Mouse (Mus musculus) neural tube, embryonic 12.5 days (tissue): ENCODE results near the gene Sbno1. TPM values are rescaled to one million over a fixed set of nuclear protein-coding genes. Genes with fewer than 3 reads are reported as not detected.

Source experiments
- ATAC-seq: fragments of 200-750 bp; cut with Nextera tagmentation; 2 replicates; pipeline ENCODE4 v1.8.0; 2017; ENCODE audit warnings: low read depth, mild to moderate bottlenecking, moderate TSS enrichment, moderate library complexity; ENCODE audit not compliant: low FRiP score
- H3K27ac ChIP-seq: fragments of 300-500 bp; sonication (generic); 2 replicates; pipeline ENCODE4 v1.5.1; 2016
- H3K27me3 ChIP-seq: fragments of 300-500 bp; sonication (generic); replicated peaks from 2 replicates; pipeline ENCODE4 v1.6.1; 2016; ENCODE audit warnings: mild to moderate bottlenecking
- H3K36me3 ChIP-seq: fragments of 300-500 bp; sonication (generic); 2 replicates; pipeline ENCODE4 v1.6.1; 2016; ENCODE audit warnings: mild to moderate bottlenecking
- H3K4me1 ChIP-seq: fragments of 300-500 bp; sonication (generic); 2 replicates; pipeline ENCODE4 v1.6.1; 2016
- H3K4me2 ChIP-seq: fragments of 300-500 bp; sonication (generic); replicated peaks from 2 replicates; pipeline ENCODE4 v1.6.1; 2016; ENCODE audit warnings: mild to moderate bottlenecking
- H3K4me3 ChIP-seq: fragments of 300-500 bp; sonication (generic); 2 replicates; pipeline ENCODE4 v1.5.1; 2016
- H3K9ac ChIP-seq: fragments of 300-500 bp; sonication (generic); 2 replicates; pipeline ENCODE4 v1.6.1; 2016; ENCODE audit warnings: mild to moderate bottlenecking
- H3K9me3 ChIP-seq: fragments of 300-500 bp; sonication (generic); 2 replicates; pipeline ENCODE4 v1.6.1; 2016; ENCODE audit warnings: mild to moderate bottlenecking
- WGBS: fragments of 180-500 bp; shearing (Covaris S2); methylation state at CpG from one replicate; pipeline ENCODE4 v1.1.7; 2016; 5-methylcytosine and 5-hydroxymethylcytosine counted together
- polyA plus RNA-seq: library from polyadenylated mRNA; unstranded; fragments of >200 nt; fragmentation: Nextera tagmentation; extraction: Ambion mirVana; gene quantifications from 2 replicates; pipeline ENCODE4 v1.2.1, GENCODE M21; 2016

Sbno1 gene
- polyA plus RNA-seq, 1 experiment from 2014 or later: 108 TPM

GRCm38 (mm10) chr5:124356695-124357094 is 69.1 kb downstream of the Sbno1 start:
- H3K9me3 ChIP-seq: no peaks in the 10 kb centered on the region
- peaks cover 5% of the 10 kb centered on the region for H3K4me1 ChIP-seq
- no peak overlapping the region for H3K4me3 ChIP-seq
- no peak overlapping the region for H3K9ac ChIP-seq
- no peaks in the 10 kb centered on the region for H3K36me3 ChIP-seq
- no peak overlapping the region for H3K27ac ChIP-seq
- no peaks in the 10 kb centered on the region for H3K27me3 ChIP-seq
- WGBS: 58% methylated on average over 3 of the region's 3 CpGs
- no peak for ATAC-seq
- no peak overlapping the region for H3K4me2 ChIP-seq

- 3% methylated on average over 12 of the region's 12 CpGs for WGBS
Observed at GRCm38 (mm10) chr5:124355425-124355959, 70.3 kb downstream of the Sbno1 start.

GRCm38 (mm10) chr5:124354574-124355424 is 71.0 kb downstream of the Sbno1 start:
- Histone ChIP-seq H3K27ac (peak overlapping the region; percentile 60; the same call in 1 of the 2 replicates), H3K9me3 (no peaks in the 10 kb centered on the region), H3K4me3 (peak overlapping the region; percentile 98), H3K9ac (peak overlapping the region; percentile 100), H3K36me3 (peaks cover 4% of the 10 kb centered on the region), H3K4me1 (peaks cover 24% of the 10 kb centered on the region), H3K27me3 (no peaks in the 10 kb centered on the region), H3K4me2 (peak overlapping the region; percentile 64)
- ATAC-seq: 0 out of 2 replicates have a peak, but pooled peaks have one; percentile 2
- under 1% methylated on average over 38 of the region's 60 CpGs for WGBS

More at GRCm38 (mm10) chr5:124355425-124355959, 70.3 kb downstream of the Sbno1 start:
- peaks cover 17% of the 10 kb centered on the region for H3K4me1 ChIP-seq
- H3K36me3 ChIP-seq: no peaks in the 10 kb centered on the region
- H3K27me3 ChIP-seq: no peaks in the 10 kb centered on the region
- peak overlapping the region; percentile 98 for H3K4me3 ChIP-seq
- H3K4me2 ChIP-seq: peak overlapping the region; percentile 64
- peak overlapping the region; percentile 33; the same call in 1 of the 2 replicates for H3K9ac ChIP-seq
- H3K9me3 ChIP-seq: no peaks in the 10 kb centered on the region
- no peak for ATAC-seq
- no peak overlapping the region for H3K27ac ChIP-seq

- ATAC-seq: no peak
- H3K27ac ChIP-seq: peak overlapping the region; percentile 97
- H3K4me2 ChIP-seq: peak overlapping the region; percentile 86
- H3K4me3 ChIP-seq: peak overlapping the region; percentile 98
- no peaks in the 10 kb centered on the region for H3K9me3 ChIP-seq
- H3K9ac ChIP-seq: peak overlapping the region; percentile 100
- H3K27me3 ChIP-seq: no peaks in the 10 kb centered on the region
- peaks cover 13% of the 10 kb centered on the region for H3K36me3 ChIP-seq
- H3K4me1 ChIP-seq: peaks cover 33% of the 10 kb centered on the region
- under 1% methylated on average over 90 of the region's 132 CpGs for WGBS
Observed at GRCm38 (mm10) chr5:124353726-124354547, 71.9 kb downstream of the Sbno1 start.

GRCm38 (mm10) chr5:124353011-124353725 is 72.6 kb downstream of the Sbno1 start:
- peak overlapping the region; percentile 98 for H3K4me3 ChIP-seq
- no peaks in the 10 kb centered on the region for H3K27me3 ChIP-seq
- H3K4me2 ChIP-seq: peak overlapping the region; percentile 86
- 0% methylated on average over 32 of the region's 32 CpGs for WGBS
- peak overlapping the region; percentile 100 for H3K9ac ChIP-seq
- H3K9me3 ChIP-seq: no peaks in the 10 kb centered on the region
- peaks cover 34% of the 10 kb centered on the region for H3K4me1 ChIP-seq
- peaks cover 21% of the 10 kb centered on the region for H3K36me3 ChIP-seq
- ATAC-seq: no peak
- H3K27ac ChIP-seq: peak overlapping the region; percentile 97

- peaks cover 24% of the 10 kb centered on the region for H3K36me3 ChIP-seq
- H3K4me3 ChIP-seq: peak overlapping the region; percentile 98
- peak overlapping the region; percentile 97 for H3K27ac ChIP-seq
- no peaks in the 10 kb centered on the region for H3K27me3 ChIP-seq
- WGBS: under 1% methylated on average over 30 of the region's 30 CpGs
- peak overlapping the region; percentile 86 for H3K4me2 ChIP-seq
- H3K9me3 ChIP-seq: no peaks in the 10 kb centered on the region
- ATAC-seq: peak; percentile 85
- peak overlapping the region; percentile 100 for H3K9ac ChIP-seq
- peaks cover 37% of the 10 kb centered on the region for H3K4me1 ChIP-seq
Observed at GRCm38 (mm10) chr5:124352141-124352920, 73.5 kb downstream of the Sbno1 start.

- H3K4me3 ChIP-seq: peak overlapping the region; percentile 98
- H3K36me3 ChIP-seq: peaks cover 29% of the 10 kb centered on the region
- H3K9ac ChIP-seq: peak overlapping the region; percentile 100
- peak overlapping the region; percentile 86 for H3K4me2 ChIP-seq
- no peaks in the 10 kb centered on the region for H3K9me3 ChIP-seq
- H3K27ac ChIP-seq: peak overlapping the region; percentile 97
- peaks cover 37% of the 10 kb centered on the region for H3K4me1 ChIP-seq
- WGBS: 28% methylated on average over 3 of the region's 3 CpGs
- peak; percentile 32 for ATAC-seq
- no peaks in the 10 kb centered on the region for H3K27me3 ChIP-seq
Observed at GRCm38 (mm10) chr5:124351604-124352003, 74.2 kb downstream of the Sbno1 start.

- Histone ChIP-seq H3K27me3 (no peaks in the 10 kb centered on the region), H3K36me3 (peaks cover 33% of the 10 kb centered on the region), H3K4me3 (peak overlapping the region; percentile 98), H3K4me1 (peaks cover 37% of the 10 kb centered on the region), H3K27ac (peak overlapping the region; percentile 97), H3K4me2 (peak overlapping the region; percentile 86), H3K9ac (peak overlapping the region; percentile 100), H3K9me3 (no peaks in the 10 kb centered on the region)
- WGBS: 13% methylated on average over 7 of the region's 7 CpGs
- peak; percentile 79 for ATAC-seq
Observed at GRCm38 (mm10) chr5:124351111-124351560, 74.7 kb downstream of the Sbno1 start.

GRCm38 (mm10) chr5:124350350-124350749 is 75.5 kb downstream of the Sbno1 start:
- ATAC-seq: no peak
- Histone ChIP-seq H3K9me3 (no peaks in the 10 kb centered on the region), H3K9ac (peak overlapping the region; percentile 100), H3K27ac (peak overlapping the region; percentile 97), H3K4me1 (peaks cover 37% of the 10 kb centered on the region), H3K27me3 (no peaks in the 10 kb centered on the region), H3K36me3 (peaks cover 36% of the 10 kb centered on the region), H3K4me3 (peak overlapping the region; percentile 98), H3K4me2 (peak overlapping the region; percentile 86)
- WGBS: 92% methylated on average over 2 of the region's 2 CpGs

GRCm38 (mm10) chr5:124349196-124349595 is 76.6 kb downstream of the Sbno1 start:
- no peak for ATAC-seq
- no peaks in the 10 kb centered on the region for H3K27me3 ChIP-seq
- 91% methylated on average over 17 of the region's 17 CpGs for WGBS
- H3K4me1 ChIP-seq: peaks cover 37% of the 10 kb centered on the region
- peaks cover 43% of the 10 kb centered on the region for H3K36me3 ChIP-seq
- no peaks in the 10 kb centered on the region for H3K9me3 ChIP-seq
- 0 out of 2 replicates have a peak overlapping the region, but pooled peaks have one; percentile 42 for H3K27ac ChIP-seq
- H3K4me2 ChIP-seq: peak overlapping the region; percentile 86
- no peak overlapping the region for H3K4me3 ChIP-seq
- H3K9ac ChIP-seq: peak overlapping the region; percentile 42; the same call in 1 of the 2 replicates

- ATAC-seq: no peak
- peaks cover 20% of the 10 kb centered on the region for H3K36me3 ChIP-seq
- no peaks in the 10 kb centered on the region for H3K27me3 ChIP-seq
- peaks cover 25% of the 10 kb centered on the region for H3K4me1 ChIP-seq
- no peak overlapping the region for H3K9ac ChIP-seq
- no peaks in the 10 kb centered on the region for H3K9me3 ChIP-seq
- H3K27ac ChIP-seq: no peak overlapping the region
- no peak overlapping the region for H3K4me2 ChIP-seq
- no peak overlapping the region for H3K4me3 ChIP-seq
- WGBS: 86% methylated on average over 8 of the region's 8 CpGs
Observed at GRCm38 (mm10) chr5:124342897-124343296, 82.9 kb downstream of the Sbno1 start.
